Mouse (Mus musculus) embryo, embryonic 10.5 days (tissue): ENCODE results near the gene Csf2ra.
"Not testable (repeated sequence)": the region's sequence is repeated elsewhere in the genome, so short reads cannot be mapped to it uniquely, and the experiment has no call there.

Experiments
- DNase-seq: peaks from one replicate; pipeline ENCODE4 v3.0.0-alpha.2; 2015; ENCODE audit warnings: low spot score

Gene Csf2ra

GRCm38 (mm10) chr19:61224678-61225525, 3.3 kb downstream of the Csf2ra start:
- DNase-seq: peak; percentile 9

- no peak for DNase-seq
These were observed 4.4 kb downstream of the Csf2ra start for GRCm38 (mm10) chr19:61223706-61224328.

- DNase-seq: not testable (repeated sequence)
These were observed 20.7 kb downstream of the Csf2ra start for GRCm38 (mm10) chr19:61207506-61207905.

GRCm38 (mm10) chr19:61199836-61200235, 28.4 kb downstream of the Csf2ra start:
- DNase-seq: peak; percentile 22

- DNase-seq: peak; percentile 95
These were observed 28.9 kb downstream of the Csf2ra start for GRCm38 (mm10) chr19:61199316-61199715.

GRCm38 (mm10) chr19:61183590-61183989, 44.6 kb downstream of the Csf2ra start, which contains the start of gene Gm6020:
Gene Gm6020, plus strand, starts transcription at chr19:61183890.
- not testable (repeated sequence) for DNase-seq

GRCm38 (mm10) chr19:61175756-61176324, 52.4 kb downstream of the Csf2ra start, which contains the start of gene Gm7102:
Gene Gm7102, minus strand, starts transcription at chr19:61176309.
- DNase-seq: peak; percentile 18
